8 mouse cellular contexts compared by ENCODE assay signal in the genomic region with DNA sequence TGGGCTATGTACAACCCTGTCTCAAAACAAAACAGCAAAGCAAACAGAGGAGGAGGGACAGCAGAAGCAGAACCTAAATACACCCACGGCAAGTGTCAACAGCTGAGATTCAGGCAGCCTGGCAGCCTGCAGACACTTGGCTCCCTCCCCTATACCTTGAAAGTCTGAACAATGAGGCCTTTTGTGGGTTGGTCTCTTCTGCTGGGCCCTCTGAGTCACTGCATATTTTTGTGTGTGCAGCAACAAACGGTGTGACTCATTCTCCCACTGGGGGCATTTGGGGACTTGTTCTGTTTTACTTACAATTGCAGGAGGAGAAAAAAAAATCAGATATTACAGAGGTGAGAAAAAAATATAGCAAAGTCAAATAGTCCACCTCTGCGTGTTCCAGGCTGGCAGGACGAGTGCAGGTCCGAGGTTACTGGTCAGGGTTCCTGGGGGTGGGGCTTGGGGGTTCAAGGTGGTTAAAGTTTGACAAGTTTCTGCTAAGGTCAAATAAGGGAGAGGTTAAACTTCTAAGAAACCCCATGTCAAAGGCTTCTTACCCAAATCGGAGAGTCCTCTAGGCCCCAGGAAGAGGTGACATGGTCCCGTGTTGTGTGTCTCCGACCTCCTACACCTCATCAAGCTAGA.
DNase-seq lines count a peak whose midpoint lies in the region; ATAC-seq and TF ChIP-seq lines count a peak whose summit lies in the region.

No protein-coding gene starts in this region.

- intact Hi-C loops in gastrocnemius, adult 2 months (cut with DNase I): no loop called here
- intact Hi-C loops in heart, postnatal 25 days (cut with DNase I): no loop called here

- peak; percentile 24 for DNase-seq in gastrocnemius, adult 2 months
- no peak for DNase-seq in gastrocnemius, postnatal 4 days (ENCODE audit: low spot score in 2 of 2)
- no peak for DNase-seq in neural tube, embryonic 11.5 days (ENCODE audit: low spot score)
- no peak for DNase-seq in neural tube, embryonic 10.5 days (ENCODE audit: extremely low spot score, low spot score)
- DNase-seq in heart, postnatal 25 days (ENCODE audit: low spot score): peak; percentile 11
- no peak for DNase-seq in embryo, embryonic 9.5 days (ENCODE audit: extremely low spot score)
- no peak for DNase-seq in midbrain, embryonic 14.5 days

- no peaks in the 10 kb centered on the region for H3K9me3 ChIP-seq in neural tube, embryonic 11.5 days (ENCODE audit: control insufficient read depth, low read length)
- H3K9me3 ChIP-seq in stomach, embryonic 15.5 days: no peaks in the 10 kb centered on the region
- no peaks in the 10 kb centered on the region for H3K9me3 ChIP-seq in midbrain, embryonic 14.5 days (ENCODE audit: control insufficient read depth, low read length)

- peaks cover 2% of the 10 kb centered on the region; the same call in 1 of the 2 replicates for H3K4me1 ChIP-seq in neural tube, embryonic 11.5 days (ENCODE audit: control insufficient read depth, insufficient read depth, low read length)
- no peaks in the 10 kb centered on the region for H3K4me1 ChIP-seq in stomach, embryonic 15.5 days
- peaks cover 18% of the 10 kb centered on the region for H3K4me1 ChIP-seq in midbrain, embryonic 14.5 days (ENCODE audit: control insufficient read depth, insufficient read depth, low read length)

- H3K27me3 ChIP-seq in neural tube, embryonic 11.5 days (ENCODE audit: control insufficient read depth, insufficient read depth, low read length): no peaks in the 10 kb centered on the region
- no peaks in the 10 kb centered on the region for H3K27me3 ChIP-seq in stomach, embryonic 15.5 days (replicated peaks)
- no peaks in the 10 kb centered on the region for H3K27me3 ChIP-seq in midbrain, embryonic 14.5 days (ENCODE audit: control insufficient read depth, insufficient read depth, low read length)

- H3K27ac ChIP-seq in gastrocnemius, adult 2 months: no peak overlapping the region
- H3K27ac ChIP-seq in neural tube, embryonic 11.5 days (ENCODE audit: low read depth, low read length): no peak overlapping the region
- peak overlapping the region; percentile 40; the same call in 1 of the 2 replicates for H3K27ac ChIP-seq in stomach, embryonic 15.5 days
- no peak overlapping the region for H3K27ac ChIP-seq in midbrain, embryonic 14.5 days (replicated peaks; ENCODE audit: low read depth, low read length)

- 77% methylated on average over 8 of the region's 8 CpGs for WGBS in neural tube, embryonic 11.5 days
- 63% methylated on average over 8 of the region's 8 CpGs for WGBS in stomach, embryonic 15.5 days
- 74% methylated on average over 8 of the region's 8 CpGs for WGBS in midbrain, embryonic 14.5 days

- no peak for ATAC-seq in neural tube, embryonic 11.5 days (ENCODE audit: insufficient read depth, low FRiP score, low TSS enrichment)
- ATAC-seq in stomach, embryonic 15.5 days (ENCODE audit: insufficient read depth, low FRiP score, low read depth): peak; percentile 79
- ATAC-seq in midbrain, embryonic 14.5 days (ENCODE audit: low FRiP score, low TSS enrichment): no peak

- H3K4me3 ChIP-seq in gastrocnemius, adult 2 months: no peak overlapping the region
- H3K4me3 ChIP-seq in neural tube, embryonic 11.5 days (ENCODE audit: low read depth, low read length): no peak overlapping the region
- no peak overlapping the region for H3K4me3 ChIP-seq in stomach, embryonic 15.5 days (replicated peaks)
- H3K4me3 ChIP-seq in midbrain, embryonic 14.5 days (replicated peaks; ENCODE audit: low read depth, low read length): no peak overlapping the region

- H3K36me3 ChIP-seq in neural tube, embryonic 11.5 days (ENCODE audit: control insufficient read depth, insufficient read depth, low read length): no peaks in the 10 kb centered on the region
- H3K36me3 ChIP-seq in stomach, embryonic 15.5 days: no peaks in the 10 kb centered on the region
- no peaks in the 10 kb centered on the region for H3K36me3 ChIP-seq in midbrain, embryonic 14.5 days (ENCODE audit: control insufficient read depth, insufficient read depth, low read length)

- H3K4me2 ChIP-seq in neural tube, embryonic 11.5 days (ENCODE audit: low read depth): no peak overlapping the region
- H3K4me2 ChIP-seq in stomach, embryonic 15.5 days: no peak overlapping the region
- H3K4me2 ChIP-seq in midbrain, embryonic 14.5 days (ENCODE audit: low read length): no peak overlapping the region

- no peak for TF ChIP-seq CTCF in gastrocnemius, adult 2 months (IDR thresholded peaks at IDR 0.05)

- 0 out of 2 replicates have a peak overlapping the region, but pooled peaks have one; percentile 18 for H3K9ac ChIP-seq in neural tube, embryonic 11.5 days (ENCODE audit: low read length)
- no peak overlapping the region for H3K9ac ChIP-seq in stomach, embryonic 15.5 days
- no peak overlapping the region for H3K9ac ChIP-seq in midbrain, embryonic 14.5 days (replicated peaks; ENCODE audit: low read length)

Comparison
In these comparisons a context has a peak if more than half of its experiments do, and no peak if none do; other contexts are left out.
1. DNase-seq: peak in gastrocnemius, adult 2 months (single experiment) and heart, postnatal 25 days (single experiment); none in gastrocnemius, postnatal 4 days (0 of 2), neural tube, embryonic 11.5 days (single experiment), neural tube, embryonic 10.5 days (single experiment), embryo, embryonic 9.5 days (single experiment) and midbrain, embryonic 14.5 days (single experiment).